Mouse (Mus musculus): ENCODE measurements around the gene Adcy3. TPM values are rescaled to one million over a fixed set of nuclear protein-coding genes. Genes with fewer than 3 reads are reported as not detected.

Gene Adcy3
- polyA plus RNA-seq, 1 experiment from 2014 or later, result 13.5 TPM

Other genes starting within 250 kb of the Adcy3 start
- 5.0 and 9.1 TPM in 2 replicates for gene Pomc, start 178.2 kb upstream of the Adcy3 start, polyA plus RNA-seq (2015; fragmentation: Nextera tagmentation; extraction: Ambion mirVana)
- gene Efr3b, start 94.2 kb upstream of the Adcy3 start, polyA plus RNA-seq (2015; fragmentation: Nextera tagmentation; extraction: Ambion mirVana), result 47.8 and 51.7 TPM in 2 replicates
- gene Dnajc27, start 50.5 kb upstream of the Adcy3 start, polyA plus RNA-seq (2015; fragmentation: Nextera tagmentation; extraction: Ambion mirVana), result 20.5 and 22.4 TPM in 2 replicates
- 4.7 and 5.1 TPM in 2 replicates for gene Ptrhd1, start 100.9 kb downstream of the Adcy3 start, polyA plus RNA-seq (2015; fragmentation: Nextera tagmentation; extraction: Ambion mirVana)
- gene Cenpo, start 101.2 kb downstream of the Adcy3 start, polyA plus RNA-seq (2015; fragmentation: Nextera tagmentation; extraction: Ambion mirVana), result 8.3 and 9.1 TPM in 2 replicates

Data from midbrain, embryonic 15.5 days (tissue).